Mouse (Mus musculus): ENCODE measurements around the gene Tecpr2. TPM values are rescaled to one million over a fixed set of nuclear protein-coding genes. Genes with fewer than 3 reads are reported as not detected.

The Tecpr2 gene
- polyA plus RNA-seq, 1 experiment from 2014 or later, result 3.8 TPM

Other genes with a start within 250 kb of the Tecpr2 start
- not detected in 2 replicates for gene 1700001K19Rik, start 206.6 kb upstream of the Tecpr2 start, polyA plus RNA-seq (2014; fragmentation: Nextera tagmentation; extraction: Ambion mirVana)
- 1,205 and 1,208 TPM in 2 replicates for gene Hsp90aa1, start 186.5 kb upstream of the Tecpr2 start, polyA plus RNA-seq (2014; fragmentation: Nextera tagmentation; extraction: Ambion mirVana)
- gene Wdr20, start 151.3 kb upstream of the Tecpr2 start, polyA plus RNA-seq (2014; fragmentation: Nextera tagmentation; extraction: Ambion mirVana), result 24.6 and 29.7 TPM in 2 replicates
- 16.3 and 18.9 TPM in 2 replicates for gene Mok, start 48.3 kb upstream of the Tecpr2 start, polyA plus RNA-seq (2014; fragmentation: Nextera tagmentation; extraction: Ambion mirVana)
- 0.81 and 0.88 TPM in 2 replicates for gene Zfp839, start 39.0 kb upstream of the Tecpr2 start, polyA plus RNA-seq (2014; fragmentation: Nextera tagmentation; extraction: Ambion mirVana)
- 86.2 and 87.5 TPM in 2 replicates for gene Cinp, start 119 bp upstream of the Tecpr2 start, polyA plus RNA-seq (2014; fragmentation: Nextera tagmentation; extraction: Ambion mirVana)
- gene Ankrd9, start 89.8 kb downstream of the Tecpr2 start, polyA plus RNA-seq (2014; fragmentation: Nextera tagmentation; extraction: Ambion mirVana), result 6.0 and 7.2 TPM in 2 replicates
- gene Rcor1, start 150.1 kb downstream of the Tecpr2 start, polyA plus RNA-seq (2014; fragmentation: Nextera tagmentation; extraction: Ambion mirVana), result 8.5 and 9.7 TPM in 2 replicates